Mouse (Mus musculus) left cerebral cortex, adult 9 months (tissue): ENCODE measurements around the gene Plcb1.
A peak's percentile ranks its signal among the peaks of the same experiment; 100 is the strongest.

ENCODE experiments used
- DNase-seq, 2 experiments: peaks; one replicate each; pipeline ENCODE4 v3.0.0; 2022; ENCODE audit warnings: low spot score in 2 of 2

The Plcb1 gene

DNA sequence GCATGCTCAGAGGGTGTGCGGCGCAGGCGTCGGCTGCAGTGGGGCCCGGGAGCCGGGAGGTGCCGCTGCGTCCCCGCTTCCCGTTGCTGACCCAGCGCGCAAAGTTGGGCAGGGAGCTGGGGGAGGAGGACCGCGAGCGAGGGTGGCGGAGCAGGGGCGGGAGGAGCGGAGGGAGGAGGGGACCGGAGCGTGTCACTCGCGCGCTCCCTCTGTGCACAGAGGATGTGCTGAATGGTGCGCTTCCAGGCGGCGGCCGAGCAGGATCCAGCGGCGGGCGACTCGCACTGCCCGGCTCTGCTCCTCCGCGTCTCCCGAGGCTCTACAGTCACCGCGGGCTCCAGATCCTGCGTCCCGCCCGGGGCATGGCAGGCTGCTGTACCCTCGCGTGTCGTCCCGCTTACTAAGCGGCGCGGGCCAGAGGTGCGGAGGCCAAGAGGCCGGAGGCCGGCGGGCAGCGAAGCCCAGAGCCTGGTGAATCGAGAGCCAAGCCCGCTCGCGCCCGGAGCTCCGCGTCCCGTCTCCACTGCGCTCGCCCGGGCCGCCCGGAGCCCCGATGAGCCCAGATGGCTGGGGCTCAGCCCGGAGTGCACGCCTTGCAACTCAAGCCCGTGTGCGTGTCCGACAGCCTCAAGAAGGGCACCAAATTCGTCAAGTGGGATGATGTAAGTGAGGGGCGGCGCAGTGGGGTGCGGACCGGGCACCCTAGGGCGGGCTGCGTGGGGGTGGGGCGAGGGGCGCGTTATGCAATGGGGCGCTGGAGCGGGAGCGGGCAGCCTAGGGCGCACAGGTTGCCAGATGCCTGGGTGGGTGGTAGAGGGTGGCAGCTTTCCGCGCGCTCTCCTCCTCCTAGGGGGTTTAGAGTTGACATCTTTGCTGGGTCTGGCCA, at the start of gene Plcb1:
Plcb1 (plus strand) TSS at position 98 of the 886 bp plus-strand sequence.
- peak; percentile 71 to 89 for DNase-seq

DNA sequence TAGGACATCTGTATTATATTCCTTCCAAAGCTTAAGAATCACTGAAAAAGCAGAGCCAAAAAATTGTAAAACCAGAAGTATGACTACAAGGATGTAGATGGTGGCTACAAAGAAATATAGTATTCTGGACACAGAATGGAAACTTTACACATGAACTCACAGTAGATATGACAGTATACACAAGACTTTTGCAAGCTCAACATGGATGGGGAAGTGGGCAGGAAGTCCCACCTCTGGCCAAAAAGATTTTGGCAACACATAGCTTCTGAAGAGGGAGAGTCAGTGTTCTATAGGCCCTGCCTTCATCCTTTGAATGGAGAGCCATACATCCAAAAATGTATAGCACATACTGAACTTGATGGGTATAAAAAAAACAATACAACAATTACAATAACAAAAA, 30.3 kb upstream of the Plcb1 start:
- no peak for DNase-seq

DNA sequence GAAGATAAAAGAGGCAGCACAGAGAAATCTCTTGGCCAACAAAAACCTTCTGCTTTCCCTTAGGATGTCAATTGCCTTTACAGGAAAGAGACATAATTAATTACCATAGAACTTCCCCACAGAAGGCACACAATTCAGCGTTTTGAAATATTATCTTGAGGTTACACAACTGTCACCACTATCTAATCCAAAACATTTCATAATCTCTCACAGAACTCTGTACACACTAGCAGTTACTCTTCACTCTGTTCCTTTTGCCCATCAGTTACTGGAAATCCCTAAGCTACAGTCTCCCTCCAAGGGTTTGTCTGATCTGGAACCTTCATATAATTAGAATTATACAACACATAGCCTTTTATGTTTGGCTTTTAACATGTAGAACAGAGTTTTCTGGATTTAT, 29.8 kb upstream of the Plcb1 start:
- no peak for DNase-seq

DNA sequence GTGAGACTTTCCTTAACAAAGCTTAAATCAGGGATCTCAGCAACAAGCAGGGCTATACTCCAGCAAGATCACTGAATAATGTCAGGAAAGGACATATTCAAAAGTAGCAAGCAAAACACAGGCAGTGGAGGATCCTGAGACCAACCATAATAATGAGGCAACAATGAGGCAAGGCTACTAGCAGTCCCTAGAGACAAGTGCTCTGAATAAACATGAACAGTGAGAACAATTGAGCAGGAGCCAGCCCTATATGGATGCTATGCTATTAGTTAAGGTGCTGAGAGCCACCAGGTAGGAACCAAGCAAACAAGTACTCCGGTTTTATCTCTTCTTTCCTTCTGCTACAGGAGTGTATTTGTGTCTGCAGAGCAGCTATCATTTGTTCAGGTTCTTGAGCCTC, 24.8 kb upstream of the Plcb1 start:
- no peak for DNase-seq

DNA sequence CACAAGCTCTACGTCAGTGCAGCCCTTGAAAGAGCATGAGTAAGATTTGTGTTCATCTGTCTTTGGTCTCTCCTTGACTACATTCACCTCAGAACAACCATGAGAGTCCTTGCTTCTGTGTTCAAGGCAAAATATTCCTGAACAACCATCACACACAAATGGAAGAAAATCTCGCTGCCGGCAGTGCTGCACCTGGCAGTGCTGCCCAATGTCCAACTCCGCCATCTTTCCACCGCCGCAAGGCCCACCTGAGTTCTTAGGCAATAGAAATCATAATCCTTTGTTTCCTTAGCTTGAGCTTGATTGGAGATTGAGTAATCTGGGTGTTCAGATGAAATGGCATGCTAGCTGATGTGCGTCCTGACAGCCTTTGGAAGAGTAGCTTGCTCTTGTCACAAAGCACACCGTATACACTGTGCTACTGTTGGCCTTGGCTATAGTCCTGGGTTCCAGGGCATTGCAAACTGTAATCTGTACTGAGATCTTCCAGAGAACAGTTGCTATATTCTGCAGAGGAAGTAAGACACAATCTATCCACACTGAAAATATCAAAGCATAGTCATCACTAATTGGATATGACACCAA, 22.4 kb upstream of the Plcb1 start:
- DNase-seq: no peak

DNA sequence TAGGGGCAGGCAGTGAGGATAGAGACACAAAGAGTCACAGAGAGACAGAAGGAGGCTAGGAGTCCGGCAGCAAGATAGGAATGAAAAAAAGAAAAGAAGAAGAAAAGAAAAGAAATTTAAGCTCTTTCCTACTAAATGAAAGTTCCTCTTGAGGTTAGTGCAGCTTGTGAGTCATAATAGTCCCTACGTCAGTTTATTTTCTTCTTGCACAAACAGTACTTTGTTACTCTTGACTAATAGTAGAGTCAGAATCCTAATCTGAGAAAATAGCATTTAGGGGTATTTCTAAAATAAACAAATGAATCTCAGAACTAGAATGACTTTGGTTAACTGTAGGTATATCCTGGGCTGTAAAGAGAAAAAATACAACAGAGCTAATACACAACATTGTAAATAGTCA, 21.4 kb upstream of the Plcb1 start:
- DNase-seq: no peak

DNA sequence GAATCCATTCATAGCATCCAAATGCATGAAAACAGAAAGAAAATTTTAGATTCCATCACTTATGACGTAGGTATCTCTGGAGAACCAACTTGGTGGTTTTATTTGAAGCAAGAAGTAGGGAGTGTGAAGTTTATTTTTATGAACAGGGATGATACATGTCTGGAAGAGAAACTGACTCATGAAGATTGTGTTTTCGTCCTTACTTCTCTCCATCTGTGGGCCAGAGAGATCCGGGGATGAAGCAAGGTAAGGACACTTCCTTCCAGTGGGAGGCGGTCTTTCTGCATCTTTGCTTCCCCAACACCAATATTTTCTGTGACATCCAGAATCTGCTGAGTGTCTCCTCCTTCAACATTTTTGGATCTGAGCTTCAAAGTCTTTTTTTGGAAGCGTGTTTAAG, 6.0 kb upstream of the Plcb1 start:
- peak in 1 of 2 experiments; percentile 74 for DNase-seq

DNA sequence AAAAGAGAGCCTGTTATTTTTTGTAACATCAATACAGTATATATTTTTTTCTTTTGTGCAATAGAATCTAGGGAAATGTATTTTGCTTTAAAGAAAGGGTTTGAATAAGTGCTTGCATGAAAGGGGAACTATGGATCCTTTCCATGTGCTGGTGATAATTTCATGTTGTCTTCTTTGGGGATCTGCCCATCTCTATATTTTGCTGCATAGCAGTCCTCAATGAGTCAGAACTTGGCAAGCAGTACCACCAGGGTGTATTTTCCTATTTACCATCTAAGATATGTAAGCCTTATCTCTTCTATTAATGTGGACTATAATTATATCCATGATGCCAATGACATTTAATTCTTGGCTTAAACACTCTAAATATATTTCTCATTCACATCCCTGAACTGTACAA, 5.6 kb upstream of the Plcb1 start:
- DNase-seq: no peak

DNA sequence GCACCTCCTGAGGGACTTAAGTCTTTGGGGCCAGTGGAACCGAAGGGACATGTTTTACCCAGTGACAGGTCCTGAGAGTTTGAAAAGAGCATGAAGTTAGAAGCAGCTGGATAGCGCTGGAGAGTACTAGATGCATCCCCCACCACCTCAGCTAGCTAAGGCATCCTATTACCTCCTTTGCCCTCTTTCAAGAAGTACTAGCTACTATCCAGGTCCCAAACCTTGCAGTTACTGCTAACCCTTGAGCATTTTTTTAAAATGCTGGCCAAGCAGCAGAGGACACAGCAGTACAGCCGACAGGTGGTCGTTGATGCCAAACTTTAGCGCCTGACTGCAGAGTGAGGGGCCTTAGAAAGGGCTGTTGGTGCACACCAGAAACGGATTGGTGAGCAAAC, 986 bp downstream of the Plcb1 start:
- DNase-seq: no peak

DNA sequence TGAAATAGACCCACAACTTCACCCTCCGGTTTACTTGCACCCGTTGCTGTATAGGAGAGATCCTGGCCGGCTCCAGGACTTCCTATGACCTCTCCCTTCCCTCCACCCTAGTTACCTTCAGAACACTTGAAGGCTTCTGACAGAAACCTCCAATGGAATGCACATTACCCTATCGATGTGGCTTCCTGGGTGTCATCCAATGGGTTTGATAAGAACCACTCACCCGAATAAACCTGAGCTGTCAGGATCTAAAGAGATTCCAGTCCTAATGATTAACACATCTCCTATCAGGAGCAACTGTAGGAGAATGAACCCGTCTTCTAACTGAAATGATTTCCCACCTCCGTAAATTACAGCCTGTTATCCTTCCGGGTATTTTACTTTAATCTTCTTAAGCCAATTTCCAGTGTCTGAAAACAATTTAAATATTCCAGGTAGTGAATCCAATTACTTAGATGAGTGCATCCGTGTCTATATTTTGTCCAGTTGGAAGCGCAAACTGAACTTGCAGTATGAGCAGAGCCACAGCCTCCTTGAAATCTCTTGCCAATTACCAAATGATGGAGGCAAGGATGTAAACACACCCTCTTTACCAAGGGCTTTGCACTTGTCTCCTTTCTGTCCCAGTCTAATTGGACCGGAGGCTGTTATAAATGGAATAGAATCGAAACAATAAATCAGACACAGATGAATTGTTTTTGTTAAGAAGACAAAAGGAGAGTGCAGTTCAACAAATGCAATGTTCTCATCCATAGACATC, 1.6 kb downstream of the Plcb1 start:
- DNase-seq: no peak

DNA sequence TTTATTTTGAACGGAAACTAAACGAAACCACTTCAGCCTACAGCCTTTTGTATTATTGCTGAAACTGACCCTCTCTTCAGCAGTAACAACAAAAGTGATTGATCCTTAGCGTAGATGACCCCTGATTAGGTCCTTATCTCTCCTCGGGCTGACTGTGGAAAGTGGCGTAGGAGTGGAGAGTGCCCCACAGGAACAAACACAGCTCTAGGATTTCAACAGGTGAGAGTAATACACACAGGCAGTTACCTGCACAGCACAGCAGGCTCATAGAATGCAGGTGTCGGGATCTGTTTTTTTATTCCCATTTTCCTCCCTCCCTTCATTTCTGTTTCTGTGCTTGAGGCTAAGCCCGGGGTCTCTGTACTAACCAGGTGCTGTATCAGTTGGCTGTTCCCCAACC, 7.1 kb downstream of the Plcb1 start:
- no peak for DNase-seq

DNA sequence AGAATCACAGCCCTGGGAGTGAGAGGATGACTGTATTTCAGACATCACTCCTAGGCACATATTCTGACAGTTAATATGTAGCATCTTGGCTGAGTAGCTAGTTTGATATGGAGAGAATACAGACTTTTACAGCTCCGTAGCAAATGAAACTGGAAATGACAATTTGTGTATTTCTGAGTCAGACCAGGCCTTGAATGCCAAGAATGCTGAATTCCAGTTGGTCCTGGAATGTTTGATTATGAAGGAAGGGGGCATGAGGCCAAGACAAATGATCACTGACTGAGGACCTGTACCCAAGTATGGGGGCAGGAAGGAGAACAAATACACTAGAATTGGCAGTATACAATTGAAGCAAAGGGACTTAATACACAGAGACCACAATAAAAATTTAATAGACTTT, 14.4 kb downstream of the Plcb1 start:
- DNase-seq: no peak

DNA sequence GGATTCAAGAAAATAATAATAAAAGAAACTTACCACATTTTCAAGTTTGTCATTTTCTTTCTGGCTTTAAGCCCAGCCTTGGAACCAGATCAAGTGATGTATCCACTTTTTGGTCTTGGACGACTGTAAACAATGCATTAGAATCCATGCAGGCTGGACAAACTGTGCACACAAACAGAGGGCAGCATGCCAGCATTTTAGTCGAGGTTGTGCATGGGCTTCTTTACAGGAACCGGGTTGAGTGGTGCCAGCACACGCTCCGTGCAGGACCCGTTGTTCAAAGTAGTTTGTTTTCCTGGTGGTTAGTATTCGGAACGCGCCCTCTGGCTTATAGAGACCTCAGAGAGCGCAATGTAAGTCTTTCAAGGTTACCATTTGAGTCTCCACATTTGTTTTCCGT, 30.5 kb downstream of the Plcb1 start:
- DNase-seq: no peak

DNA sequence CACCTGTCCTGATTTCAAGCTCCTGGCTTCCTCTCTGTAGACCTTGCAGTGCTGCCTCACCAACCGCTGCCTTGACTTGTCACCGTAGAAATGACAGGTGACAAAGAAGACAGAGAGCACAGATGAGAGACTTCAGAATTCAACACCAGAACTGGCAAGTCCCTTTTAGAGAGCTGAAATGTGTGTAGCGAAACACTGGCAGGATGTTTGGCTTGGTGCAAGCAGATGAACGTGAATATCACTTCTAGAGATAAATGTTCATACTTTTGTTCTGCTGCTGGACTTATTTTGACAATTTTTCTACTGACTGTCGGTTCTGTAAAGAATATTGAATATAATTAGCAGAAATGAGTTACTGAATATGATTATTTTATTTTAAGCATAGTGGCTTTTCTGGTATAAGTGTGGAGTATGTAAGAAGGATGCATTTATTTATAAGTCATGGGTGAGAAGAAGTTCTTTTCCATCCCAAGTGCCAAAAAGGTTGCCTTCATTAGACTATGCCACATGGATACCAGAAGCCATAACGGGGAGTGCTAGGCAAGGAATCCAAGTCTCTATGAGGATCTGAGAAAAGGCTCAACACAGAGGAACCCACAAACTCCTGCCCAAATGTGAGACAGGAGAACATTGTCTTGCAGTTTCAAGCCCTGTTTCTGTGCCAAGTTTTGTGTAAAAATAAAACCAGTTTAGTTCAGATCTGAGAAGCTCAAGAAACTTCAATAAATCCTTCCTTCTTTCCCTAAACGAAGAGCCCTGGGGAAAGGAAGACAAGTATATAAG, 31.4 kb downstream of the Plcb1 start:
- peak; percentile 37 to 46 for DNase-seq

DNA sequence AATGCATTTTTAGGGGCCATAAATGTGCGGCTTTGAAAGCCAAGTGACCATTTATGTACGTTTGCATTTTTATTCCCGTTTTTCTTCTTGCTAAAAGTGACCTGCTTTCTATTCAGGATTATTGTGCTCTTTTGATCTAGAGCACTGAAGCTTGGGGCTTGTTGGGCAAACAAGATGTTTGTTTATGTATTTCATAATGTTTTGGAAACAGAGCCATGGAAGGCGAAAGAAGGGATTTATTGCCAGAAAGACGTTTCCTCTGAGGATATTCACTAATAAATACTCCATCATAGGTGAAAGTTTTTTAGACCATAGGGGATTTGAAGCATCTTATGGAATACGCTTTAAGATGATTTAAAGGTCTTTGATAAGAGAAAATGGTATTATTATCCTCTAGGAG, 35.3 kb downstream of the Plcb1 start:
- DNase-seq: no peak

DNA sequence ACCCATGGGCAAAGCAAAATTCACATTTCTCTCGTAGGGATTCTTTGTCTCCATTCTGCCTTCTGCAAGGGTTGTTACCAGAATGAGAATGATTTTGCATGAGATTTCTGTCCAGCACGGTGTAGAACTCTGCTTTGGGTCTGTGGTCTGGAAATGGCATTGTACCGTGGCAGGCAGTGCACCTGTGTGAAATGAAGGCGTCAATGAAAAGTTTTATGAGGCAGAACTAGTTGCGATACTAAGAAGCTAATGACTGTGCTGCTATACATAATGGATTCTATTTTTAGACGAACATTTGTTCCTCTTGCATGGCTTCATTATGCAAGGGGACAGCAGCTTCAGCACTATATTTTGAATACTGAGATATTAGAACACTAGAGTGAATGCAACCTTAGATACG, 39.8 kb downstream of the Plcb1 start:
- DNase-seq: no peak

DNA sequence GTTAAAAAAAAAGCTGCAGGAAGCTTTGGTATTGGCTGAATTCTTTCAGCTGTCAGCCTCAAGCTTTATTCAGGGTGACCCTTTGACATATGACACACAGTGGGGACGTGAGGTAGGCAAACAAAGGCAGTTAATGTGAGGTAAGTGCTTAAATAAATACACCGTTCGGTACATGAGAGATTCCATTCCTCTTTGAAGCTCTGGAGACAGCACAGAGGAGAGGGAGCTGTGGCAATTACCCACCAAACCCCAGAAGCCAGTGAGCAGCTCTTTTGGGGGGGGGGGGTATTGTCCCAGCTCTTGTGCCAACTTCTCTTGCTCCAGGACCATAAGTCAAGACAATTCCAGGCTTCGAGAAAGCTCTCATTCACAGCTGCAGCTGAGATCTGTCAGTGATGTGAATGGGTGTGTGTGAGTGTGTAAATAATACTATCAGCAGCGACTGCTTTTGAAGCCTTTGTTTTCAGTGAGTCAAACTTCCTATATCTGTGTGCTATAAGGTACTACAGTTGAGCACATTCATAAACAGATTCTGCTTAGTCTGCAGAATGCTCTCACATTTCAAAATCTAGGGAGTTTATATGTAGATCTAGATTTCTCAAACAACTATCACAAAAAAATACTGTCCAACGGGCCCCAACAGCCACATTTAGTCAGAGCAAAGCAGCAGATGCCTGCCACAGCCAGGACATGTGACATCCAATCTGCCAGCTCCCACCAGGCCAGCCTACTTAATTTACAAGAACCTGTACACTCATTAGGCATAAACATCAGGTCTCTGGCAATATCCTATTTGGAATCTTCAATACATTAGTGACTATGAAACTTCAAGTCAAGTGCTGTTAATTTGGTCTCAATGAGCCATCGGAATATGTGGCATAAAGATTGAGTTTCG, 40.5 kb downstream of the Plcb1 start:
- DNase-seq: no peak

DNA sequence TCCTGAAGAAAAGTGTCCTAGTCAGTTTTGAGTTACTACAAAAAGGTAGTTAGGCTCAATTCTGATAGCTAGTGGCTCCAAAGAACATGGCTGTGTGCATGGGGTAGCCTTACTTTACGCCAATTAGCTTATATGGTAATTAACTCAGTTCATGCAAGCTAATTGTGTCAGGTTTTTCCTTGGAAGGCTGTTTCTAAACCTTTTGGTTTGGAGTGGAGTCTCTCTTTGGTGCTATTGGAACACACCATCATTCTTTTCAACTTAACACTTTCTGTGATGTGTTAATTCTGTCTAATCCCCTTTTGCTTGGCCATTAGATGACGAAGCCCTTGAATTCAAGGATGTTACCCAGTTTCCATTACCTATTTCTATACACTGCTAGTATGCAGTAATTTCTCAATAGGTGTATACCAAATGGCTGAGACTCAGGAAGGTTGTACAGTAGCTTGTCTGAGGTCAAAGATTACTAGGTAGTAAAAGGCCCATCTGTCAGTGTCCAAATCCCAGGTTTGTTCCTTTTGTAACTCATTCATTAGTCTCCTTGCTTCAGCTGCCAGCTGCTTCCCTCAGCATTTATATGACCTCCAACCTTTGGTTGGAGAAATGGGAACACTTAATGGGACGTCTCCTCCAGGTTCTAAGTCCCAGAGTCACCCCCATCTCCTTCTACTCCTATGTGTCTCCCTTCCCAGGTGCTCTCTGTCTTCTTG, 42.1 kb downstream of the Plcb1 start:
- DNase-seq: no peak

DNA sequence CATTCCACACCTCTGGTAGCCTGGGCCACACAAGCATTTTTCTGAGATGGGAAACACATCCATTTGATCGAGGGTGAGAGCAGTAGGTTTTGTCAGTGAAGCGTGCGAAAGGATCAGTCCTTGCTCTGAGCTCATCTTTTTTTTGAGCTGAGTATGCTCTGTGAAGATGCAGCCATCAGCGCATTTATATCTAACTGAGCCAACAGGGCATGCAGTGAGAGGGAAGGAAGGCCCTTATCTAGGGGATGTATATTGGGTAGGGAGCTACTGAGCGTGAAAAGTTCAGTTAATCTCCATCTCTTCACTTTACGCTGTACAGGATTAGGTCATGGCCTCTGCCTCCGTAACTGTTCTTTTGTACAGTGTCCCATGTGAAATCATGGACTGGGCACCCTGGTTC, 46.0 kb downstream of the Plcb1 start:
- DNase-seq: no peak

DNA sequence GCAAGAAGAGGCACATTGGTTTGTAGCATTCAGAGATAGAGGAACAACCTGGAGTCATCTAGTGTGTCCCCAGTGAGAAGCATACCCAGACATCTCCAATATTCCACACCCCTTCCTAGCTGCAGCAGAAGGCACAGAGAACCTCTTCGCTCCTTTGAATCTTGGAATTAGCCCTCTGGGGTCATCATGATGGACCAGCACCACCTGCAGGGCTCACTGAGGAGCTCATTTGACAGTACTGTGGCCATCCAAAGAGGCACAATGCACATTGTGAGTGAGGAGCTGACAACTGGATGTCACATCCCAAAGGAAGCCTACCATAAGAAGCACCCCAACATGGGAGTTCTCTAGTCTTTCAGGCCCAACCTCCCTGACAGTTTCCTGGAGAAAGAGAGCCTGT, 50.2 kb downstream of the Plcb1 start:
- no peak for DNase-seq
